Mouse (Mus musculus): ENCODE results near the gene Abcf2.

Abcf2 gene

DNA sequence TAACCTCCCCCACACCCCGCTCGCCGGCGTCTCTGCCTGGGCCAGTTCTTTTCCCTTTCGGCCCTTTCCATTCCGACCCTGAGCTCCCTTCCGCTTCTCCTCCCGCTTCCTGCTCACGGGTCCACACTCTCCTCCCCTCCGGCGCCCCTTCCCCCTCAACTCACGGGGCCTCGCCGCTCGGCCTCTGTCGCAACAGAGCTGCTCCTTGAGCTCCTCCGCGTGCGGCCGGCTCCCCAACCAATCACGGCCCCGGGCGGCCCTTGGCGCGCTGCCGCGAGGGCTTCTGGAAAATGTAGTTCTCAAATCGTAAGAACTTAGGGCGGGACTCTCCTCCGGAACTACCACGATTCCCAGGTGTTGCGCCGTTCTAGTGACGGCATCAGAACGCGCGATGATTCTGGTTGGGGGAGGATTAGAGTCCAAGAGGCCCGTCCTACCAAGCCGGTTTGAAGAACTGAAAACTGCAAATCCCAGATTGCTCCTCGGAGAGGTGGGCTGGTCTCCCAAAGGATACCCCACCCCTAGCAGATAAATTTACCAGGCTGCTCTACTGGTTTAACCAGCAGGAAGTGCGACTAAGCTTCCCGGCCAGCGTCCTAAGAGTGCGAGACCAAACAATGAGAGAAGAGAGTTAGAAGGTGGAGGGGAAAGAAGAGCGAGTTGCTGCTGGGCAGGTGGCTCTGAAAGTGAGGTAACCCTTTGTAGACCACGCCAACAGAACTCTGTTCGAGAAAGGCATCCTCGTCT is at the start of gene Abcf2:
Abcf2 (minus strand) TSS at position 285 of the 747 bp plus-strand sequence.
- peak; percentile 100 for DNase-seq (ENCODE audit: low spot score)

DNA sequence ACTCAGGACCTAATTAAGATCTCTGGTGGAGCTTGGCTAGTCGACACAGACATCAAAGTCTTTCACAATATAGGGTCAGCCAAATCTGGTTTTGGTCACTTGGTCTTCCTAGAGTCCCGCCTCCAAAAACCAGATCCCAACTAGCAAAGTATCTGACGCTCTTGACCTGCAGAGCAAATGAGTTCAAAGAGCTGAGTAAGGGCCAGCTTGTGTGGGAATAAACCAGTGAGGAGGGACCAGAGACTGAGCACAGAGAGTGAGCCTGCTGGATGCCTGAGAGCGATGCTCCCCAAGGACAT is 47.5 kb upstream of the Abcf2 start:
- no peak for DNase-seq (ENCODE audit: low spot score)

GRCm38 (mm10) chr5:24623986-24624821 is 46.9 kb upstream of the Abcf2 start, which contains the start of gene Smarcd3:
TSS of gene Smarcd3 (minus strand) at chr5:24624411.
- peak; percentile 50 for DNase-seq (ENCODE audit: low spot score)

GRCm38 (mm10) chr5:24623041-24623985 is 46.0 kb upstream of the Abcf2 start:
- DNase-seq (ENCODE audit: low spot score), result no peak

- DNase-seq (ENCODE audit: low spot score), result no peak
These were observed 45.2 kb upstream of the Abcf2 start for GRCm38 (mm10) chr5:24622386-24623040.

GRCm38 (mm10) chr5:24620626-24621025 is 43.4 kb upstream of the Abcf2 start:
- DNase-seq (ENCODE audit: low spot score), result no peak

GRCm38 (mm10) chr5:24620116-24620515 is 42.8 kb upstream of the Abcf2 start:
- DNase-seq (ENCODE audit: low spot score), result no peak

DNA sequence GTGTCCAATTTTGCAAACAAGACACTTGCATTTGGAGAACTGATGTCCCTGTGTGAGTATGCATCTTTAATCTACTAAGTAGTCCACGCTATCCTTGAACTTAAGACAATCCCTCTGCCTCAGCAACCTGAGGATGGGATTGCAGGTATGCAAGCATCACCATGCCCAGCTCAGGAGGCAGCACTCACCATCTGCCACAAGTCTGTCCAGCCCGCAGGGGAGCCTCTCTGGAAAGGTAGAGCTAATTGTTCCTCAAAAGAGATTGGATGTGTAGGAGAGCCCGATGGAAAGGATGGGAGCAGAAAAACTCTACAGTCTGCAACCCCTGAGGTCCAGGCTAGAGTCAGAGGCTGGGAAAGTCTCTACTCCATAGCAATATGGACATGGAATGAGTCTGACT is 41.7 kb upstream of the Abcf2 start:
- DNase-seq (ENCODE audit: low spot score), result no peak

DNA sequence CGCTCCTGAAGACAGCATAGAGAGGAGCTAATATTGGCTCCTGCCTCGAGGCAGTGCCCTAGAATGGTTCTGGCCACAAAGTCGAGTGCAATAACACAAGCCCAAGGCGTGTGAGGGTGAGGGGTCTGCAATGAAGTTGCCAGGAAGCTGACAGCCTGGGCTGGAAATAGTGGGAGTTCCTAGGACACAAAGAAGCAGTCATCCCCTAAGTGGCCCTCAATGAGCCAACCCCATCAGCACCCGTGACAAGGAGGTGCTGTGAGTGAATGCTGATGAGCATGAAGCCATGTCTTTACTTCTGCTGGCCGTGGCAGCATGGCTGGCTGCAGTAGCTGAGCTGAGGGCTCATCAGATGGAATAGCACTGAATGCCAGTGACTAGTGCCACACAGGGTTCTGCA is 37.8 kb upstream of the Abcf2 start:
- DNase-seq (ENCODE audit: low spot score), result no peak

GRCm38 (mm10) chr5:24612302-24612649 is 35.0 kb upstream of the Abcf2 start:
- DNase-seq (ENCODE audit: low spot score), result no peak

- no peak for DNase-seq (ENCODE audit: low spot score)
These were observed 34.4 kb upstream of the Abcf2 start for GRCm38 (mm10) chr5:24611366-24612301.

- no peak for DNase-seq (ENCODE audit: low spot score)
These were observed 32.1 kb upstream of the Abcf2 start for GRCm38 (mm10) chr5:24609388-24609787.

DNA sequence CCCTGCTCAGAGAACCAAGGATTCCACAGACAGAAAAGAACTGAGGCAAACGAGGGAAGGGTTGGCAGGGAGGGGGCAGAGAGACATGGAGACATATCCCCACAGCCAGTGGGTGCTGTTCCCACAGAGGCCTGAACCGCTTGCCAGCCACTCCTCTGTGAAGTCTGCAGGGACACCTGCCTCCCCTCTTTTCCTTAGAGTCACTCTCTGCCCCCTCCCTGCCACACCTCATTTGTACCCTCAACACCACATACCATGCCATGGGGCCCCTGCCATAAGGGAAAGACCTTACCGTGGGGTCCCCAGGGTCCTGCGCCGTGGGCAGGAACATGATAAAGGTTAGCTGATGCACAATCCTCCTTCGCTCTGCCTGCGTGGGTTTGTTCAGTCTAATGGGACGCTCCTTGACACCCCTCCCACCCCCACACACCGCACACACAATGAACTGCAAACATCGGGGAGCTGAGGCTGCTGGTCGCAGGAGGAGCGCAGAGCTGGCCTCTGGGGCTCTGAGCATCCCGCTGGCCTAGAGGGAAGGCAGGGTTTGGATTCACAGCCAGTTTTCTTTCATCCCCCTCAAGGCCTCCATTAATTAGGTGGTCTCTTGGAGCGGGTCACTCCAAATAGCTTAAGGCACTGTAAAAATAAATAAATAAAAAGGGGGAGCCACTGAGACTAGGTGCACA is 28.9 kb upstream of the Abcf2 start:
- DNase-seq (ENCODE audit: low spot score), result no peak

GRCm38 (mm10) chr5:24605321-24605979 is 28.2 kb upstream of the Abcf2 start:
- DNase-seq (ENCODE audit: low spot score), result no peak

- DNase-seq (ENCODE audit: low spot score), result peak; percentile 92
These were observed 27.4 kb upstream of the Abcf2 start for GRCm38 (mm10) chr5:24604656-24605100.

DNA sequence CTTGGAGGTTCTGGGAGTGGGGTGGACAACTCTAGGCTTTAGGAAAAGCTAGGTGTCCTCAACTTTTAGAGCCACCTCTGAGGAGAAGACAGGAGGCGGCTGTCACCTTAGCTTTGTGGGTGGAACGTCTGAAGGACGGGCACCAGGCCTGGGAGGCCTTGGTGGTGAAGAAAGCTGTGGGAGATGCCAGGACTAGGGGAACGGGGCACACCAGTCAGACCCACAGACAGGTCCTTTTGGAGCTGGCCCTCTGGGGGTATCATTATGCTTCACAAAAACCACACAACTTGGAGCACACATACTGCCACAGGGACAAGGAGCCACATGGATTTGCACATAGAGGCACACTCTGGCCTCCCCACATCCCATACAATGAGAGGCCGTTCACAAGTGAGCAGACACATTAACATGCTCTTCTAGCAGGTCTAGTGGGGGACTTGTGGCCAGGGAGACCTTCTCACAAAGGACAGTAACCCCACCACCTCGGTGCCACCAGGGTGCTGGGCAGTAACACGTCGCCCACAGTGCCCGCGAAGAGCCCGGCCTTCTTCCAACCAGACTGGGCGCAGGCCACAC is 26.9 kb upstream of the Abcf2 start:
- DNase-seq (ENCODE audit: low spot score), result no peak

DNA sequence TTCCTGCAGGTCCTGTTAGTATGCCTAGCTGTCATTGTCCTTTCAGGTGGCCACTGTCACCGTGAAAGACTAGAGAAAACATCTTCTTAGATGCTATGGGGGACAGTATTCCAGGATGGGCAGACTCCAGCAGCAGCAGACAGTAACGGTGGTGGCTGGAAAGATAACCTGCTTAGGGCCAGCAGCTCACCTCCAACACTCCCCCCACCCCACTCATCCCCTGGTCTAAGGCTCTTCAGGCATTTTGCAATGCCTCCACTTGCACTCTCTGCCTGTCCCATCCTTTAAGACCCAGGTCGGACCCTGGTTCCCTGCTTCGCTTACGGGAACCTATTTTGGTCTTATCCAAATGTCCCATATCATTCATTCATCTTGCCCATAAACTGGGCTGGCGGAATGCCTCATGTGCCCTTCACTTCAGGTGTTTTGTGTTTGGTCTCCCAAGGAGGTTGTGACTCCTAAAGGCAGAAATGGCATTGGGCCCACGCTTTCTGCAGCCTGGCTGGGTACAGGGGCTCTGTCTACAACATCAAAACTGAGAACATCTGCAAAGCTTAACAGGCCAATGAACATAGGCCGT is 26.3 kb upstream of the Abcf2 start:
- DNase-seq (ENCODE audit: low spot score), result no peak

DNA sequence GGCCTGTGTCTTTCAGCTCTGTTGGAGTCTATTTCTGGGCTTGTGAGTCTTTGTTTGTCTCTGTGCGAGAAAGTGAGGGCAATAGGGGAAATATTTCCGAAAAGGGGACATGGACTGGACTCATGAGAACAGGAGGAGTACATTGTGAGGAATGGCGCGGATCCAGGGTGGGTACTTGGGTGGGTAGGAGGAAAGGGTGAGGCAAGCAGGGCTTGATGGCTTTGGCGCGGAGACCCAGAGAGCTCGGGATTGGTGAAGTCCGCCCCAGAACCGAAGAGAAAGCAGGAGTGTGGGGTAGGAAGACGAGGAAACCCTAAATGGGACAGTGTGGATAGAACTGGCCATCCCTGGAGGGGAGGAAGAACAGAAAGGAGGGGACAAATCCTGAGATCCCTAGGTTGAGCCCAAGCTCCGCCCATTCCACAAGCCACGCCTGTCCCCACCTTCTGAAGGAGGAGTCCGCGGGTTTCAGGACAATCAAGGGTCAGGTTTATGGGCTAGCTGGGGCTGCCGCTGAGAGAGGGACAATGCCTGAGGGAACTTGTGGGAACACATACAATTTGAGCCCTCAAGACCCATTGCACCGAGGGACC is 25.6 kb upstream of the Abcf2 start:
- peak; percentile 84 for DNase-seq (ENCODE audit: low spot score)
